Mouse (Mus musculus): ENCODE measurements around the gene Myzap. TPM values are rescaled to one million over a fixed set of nuclear protein-coding genes. Genes with fewer than 3 reads are reported as not detected.
A peak's percentile ranks its signal among the peaks of the same experiment; 100 is the strongest.

Myzap gene
- polyA plus RNA-seq, 2 experiments, result 1.8 to 2.5 TPM

- no peaks in the 10 kb centered on the region for H3K27me3 ChIP-seq (ENCODE audit: control insufficient read depth, insufficient read depth, low read length)
Observed at GRCm38 (mm10) chr9:71634916-71635315, 42.8 kb upstream of the Myzap start.

GRCm38 (mm10) chr9:71628921-71629320 lies 36.8 kb upstream of the Myzap start:
- no peak overlapping the region for H3K9ac ChIP-seq (replicated peaks)
- no peak for ATAC-seq (ENCODE audit: insufficient read depth)

More at GRCm38 (mm10) chr9:71634916-71635315, 42.8 kb upstream of the Myzap start:
- Histone ChIP-seq H3K4me1 (replicated peaks; ENCODE audit: control insufficient read depth in 2 of 2, insufficient read depth in 2 of 2, low read length in 1 of 2) (no peaks in the 10 kb centered on the region), H3K9me3 (ENCODE audit: control insufficient read depth, low read length) (no peaks in the 10 kb centered on the region), H3K4me3 (ENCODE audit: insufficient read depth in 1 of 2, low read depth in 2 of 2, low read length in 2 of 2) (no peak overlapping the region), H3K36me3 (replicated peaks; ENCODE audit: control insufficient read depth, insufficient read depth, low read depth) (no peaks in the 10 kb centered on the region), H3K27ac (no peak overlapping the region), H3K9ac (replicated peaks) (no peak overlapping the region), H3K4me2 (ENCODE audit: low read depth) (no peak overlapping the region)
- no peak for TF ChIP-seq CTCF (IDR thresholded peaks at IDR 0.05; ENCODE audit: low read depth)
- TF ChIP-seq EP300 (IDR thresholded peaks at IDR 0.05; ENCODE audit: low read depth), result no peak
- no peak for ATAC-seq (ENCODE audit: insufficient read depth)
- 54% methylated on average over 2 of the region's 2 CpGs for WGBS (ENCODE audit: insufficient replicate concordance)
- no peak for DNase-seq (ENCODE audit: low read depth in 3 of 3, low spot score in 3 of 3)

GRCm38 (mm10) chr9:71628286-71628685 lies 36.1 kb upstream of the Myzap start:
- H3K36me3 ChIP-seq (replicated peaks; ENCODE audit: control insufficient read depth, insufficient read depth, low read depth), result no peaks in the 10 kb centered on the region
- 57% methylated on average over 6 of the region's 6 CpGs for WGBS (ENCODE audit: insufficient replicate concordance)
- no peak for TF ChIP-seq EP300 (IDR thresholded peaks at IDR 0.05; ENCODE audit: low read depth)
- TF ChIP-seq CTCF (IDR thresholded peaks at IDR 0.05; ENCODE audit: low read depth), result no peak

More at GRCm38 (mm10) chr9:71628921-71629320, 36.8 kb upstream of the Myzap start:
- Histone ChIP-seq H3K27ac (no peak overlapping the region), H3K9me3 (ENCODE audit: control insufficient read depth, low read length) (no peaks in the 10 kb centered on the region), H3K4me2 (ENCODE audit: low read depth) (no peak overlapping the region), H3K4me3 (ENCODE audit: insufficient read depth in 1 of 2, low read depth in 2 of 2, low read length in 2 of 2) (no peak overlapping the region), H3K36me3 (replicated peaks; ENCODE audit: control insufficient read depth, insufficient read depth, low read depth) (no peaks in the 10 kb centered on the region), H3K27me3 (ENCODE audit: control insufficient read depth, insufficient read depth, low read length) (no peaks in the 10 kb centered on the region), H3K4me1 (replicated peaks; ENCODE audit: control insufficient read depth in 2 of 2, insufficient read depth in 2 of 2, low read length in 1 of 2) (peaks cover 0 to 2% of the 10 kb centered on the region in 2 experiments; a peak in 2 of 4 replicates)
- DNase-seq (ENCODE audit: low read depth in 3 of 3, low spot score in 3 of 3), result no peak
- 62% methylated on average over 6 of the region's 6 CpGs for WGBS (ENCODE audit: insufficient replicate concordance)
- TF ChIP-seq CTCF (IDR thresholded peaks at IDR 0.05; ENCODE audit: low read depth) (no peak), EP300 (IDR thresholded peaks at IDR 0.05; ENCODE audit: low read depth) (no peak)

GRCm38 (mm10) chr9:71625961-71626360 lies 33.8 kb upstream of the Myzap start:
- no peak overlapping the region for H3K4me2 ChIP-seq (ENCODE audit: low read depth)
- no peak overlapping the region for H3K4me3 ChIP-seq (ENCODE audit: insufficient read depth in 1 of 2, low read depth in 2 of 2, low read length in 2 of 2)
- H3K36me3 ChIP-seq (replicated peaks; ENCODE audit: control insufficient read depth, insufficient read depth, low read depth), result no peaks in the 10 kb centered on the region
- no peaks in the 10 kb centered on the region for H3K27me3 ChIP-seq (ENCODE audit: control insufficient read depth, insufficient read depth, low read length)
- H3K27ac ChIP-seq, result no peak overlapping the region
- TF ChIP-seq EP300 (IDR thresholded peaks at IDR 0.05; ENCODE audit: low read depth) (no peak), CTCF (IDR thresholded peaks at IDR 0.05; ENCODE audit: low read depth) (no peak)
- DNase-seq (ENCODE audit: low read depth in 3 of 3, low spot score in 3 of 3), result no peak
- no peak for ATAC-seq (ENCODE audit: insufficient read depth)
- WGBS (ENCODE audit: insufficient replicate concordance), result 50% methylated on average over 6 of the region's 6 CpGs
- no peaks in the 10 kb centered on the region for H3K9me3 ChIP-seq (ENCODE audit: control insufficient read depth, low read length)
- peaks cover 0 to 2% of the 10 kb centered on the region in 2 experiments; a peak in 2 of 4 replicates for H3K4me1 ChIP-seq (replicated peaks; ENCODE audit: control insufficient read depth in 2 of 2, insufficient read depth in 2 of 2, low read length in 1 of 2)
- no peak overlapping the region for H3K9ac ChIP-seq (replicated peaks)

More at GRCm38 (mm10) chr9:71628286-71628685, 36.1 kb upstream of the Myzap start:
- no peak overlapping the region for H3K4me2 ChIP-seq (ENCODE audit: low read depth)
- no peaks in the 10 kb centered on the region for H3K9me3 ChIP-seq (ENCODE audit: control insufficient read depth, low read length)
- H3K27me3 ChIP-seq (ENCODE audit: control insufficient read depth, insufficient read depth, low read length), result no peaks in the 10 kb centered on the region
- no peak overlapping the region for H3K9ac ChIP-seq (replicated peaks)
- H3K4me3 ChIP-seq (ENCODE audit: insufficient read depth in 1 of 2, low read depth in 2 of 2, low read length in 2 of 2), result no peak overlapping the region
- peaks cover 0 to 2% of the 10 kb centered on the region in 2 experiments; a peak in 2 of 4 replicates for H3K4me1 ChIP-seq (replicated peaks; ENCODE audit: control insufficient read depth in 2 of 2, insufficient read depth in 2 of 2, low read length in 1 of 2)
- no peak for ATAC-seq (ENCODE audit: insufficient read depth)
- H3K27ac ChIP-seq, result no peak overlapping the region
- DNase-seq (ENCODE audit: low read depth in 3 of 3, low spot score in 3 of 3), result no peak

GRCm38 (mm10) chr9:71624793-71625495 lies 32.8 kb upstream of the Myzap start:
- Histone ChIP-seq H3K9ac (replicated peaks) (no peak overlapping the region), H3K4me2 (ENCODE audit: low read depth) (no peak overlapping the region), H3K36me3 (replicated peaks; ENCODE audit: control insufficient read depth, insufficient read depth, low read depth) (no peaks in the 10 kb centered on the region), H3K27me3 (ENCODE audit: control insufficient read depth, insufficient read depth, low read length) (no peaks in the 10 kb centered on the region), H3K27ac (no peak overlapping the region), H3K4me3 (ENCODE audit: insufficient read depth in 1 of 2, low read depth in 2 of 2, low read length in 2 of 2) (no peak overlapping the region), H3K9me3 (ENCODE audit: control insufficient read depth, low read length) (no peaks in the 10 kb centered on the region), H3K4me1 (replicated peaks; ENCODE audit: control insufficient read depth in 2 of 2, insufficient read depth in 2 of 2, low read length in 1 of 2) (peaks cover 0 to 2% of the 10 kb centered on the region in 2 experiments; a peak in 2 of 4 replicates)
- no peak for DNase-seq (ENCODE audit: low read depth in 3 of 3, low spot score in 3 of 3)
- WGBS (ENCODE audit: insufficient replicate concordance), result 24% methylated on average over 10 of the region's 10 CpGs
- TF ChIP-seq EP300 (IDR thresholded peaks at IDR 0.05; ENCODE audit: low read depth), result no peak
- TF ChIP-seq CTCF (IDR thresholded peaks at IDR 0.05; ENCODE audit: low read depth), result peak; percentile 85
- no peak for ATAC-seq (ENCODE audit: insufficient read depth)

All from liver, embryonic 14.5 days (tissue).